Mouse (Mus musculus) common myeloid progenitor, adult 5-6 weeks (primary cell): Measurements from ENCODE around the gene Aars2. TPM values are rescaled to one million over a fixed set of nuclear protein-coding genes. Genes with fewer than 3 reads are reported as not detected.
A peak's percentile ranks its signal among the peaks of the same experiment; 100 is the strongest.

Experiments
- ATAC-seq: replicated peaks from 2 replicates; pipeline ENCODE4 v1.8.0; 2016; ENCODE audit warnings: low read depth, mild to moderate bottlenecking, moderate TSS enrichment, inconsistent platforms; ENCODE audit not compliant: poor library complexity, severe bottlenecking
- total RNA-seq: library from RNA; stranded (forward); fragments of 200-1000, 187-1606 nt; gene quantifications from 2 replicates; pipeline ENCODE4 v1.2.3, GENCODE M21; 2017

Aars2 gene
- 11.1 and 11.4 TPM in 2 replicates for total RNA-seq

DNA sequence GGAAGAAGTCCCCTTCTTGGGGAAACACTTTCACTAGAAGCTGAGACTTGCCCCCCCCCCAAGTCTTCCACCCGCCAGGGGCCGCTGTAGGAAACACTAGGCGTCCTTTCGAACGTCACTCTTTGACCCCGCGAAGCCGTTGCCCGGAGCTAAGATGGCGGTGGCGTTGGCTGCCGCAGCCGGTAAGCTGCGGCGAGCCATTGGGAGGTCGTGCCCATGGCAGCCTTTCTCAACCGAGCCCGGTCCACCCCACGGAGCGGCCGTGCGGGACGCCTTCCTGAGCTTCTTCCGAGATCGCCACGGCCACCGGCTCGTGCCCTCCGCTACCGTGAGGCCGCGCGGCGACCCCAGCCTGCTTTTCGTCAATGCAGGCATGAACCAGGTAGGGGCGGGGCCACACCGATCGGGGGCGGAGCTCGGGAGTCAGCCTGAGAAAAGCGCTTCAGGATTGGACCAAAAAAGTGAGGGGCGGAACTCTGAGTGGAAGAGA is at the start of gene Aars2:
Aars2 (plus strand) TSS at position 142 of the 490 bp plus-strand sequence.
- ATAC-seq = peak; percentile 88

GRCm38 (mm10) chr17:45457487-45457886 is 49.2 kb upstream of the Aars2 start:
- no peak for ATAC-seq

GRCm38 (mm10) chr17:45458516-45458915 is 48.1 kb upstream of the Aars2 start:
- no peak for ATAC-seq

DNA sequence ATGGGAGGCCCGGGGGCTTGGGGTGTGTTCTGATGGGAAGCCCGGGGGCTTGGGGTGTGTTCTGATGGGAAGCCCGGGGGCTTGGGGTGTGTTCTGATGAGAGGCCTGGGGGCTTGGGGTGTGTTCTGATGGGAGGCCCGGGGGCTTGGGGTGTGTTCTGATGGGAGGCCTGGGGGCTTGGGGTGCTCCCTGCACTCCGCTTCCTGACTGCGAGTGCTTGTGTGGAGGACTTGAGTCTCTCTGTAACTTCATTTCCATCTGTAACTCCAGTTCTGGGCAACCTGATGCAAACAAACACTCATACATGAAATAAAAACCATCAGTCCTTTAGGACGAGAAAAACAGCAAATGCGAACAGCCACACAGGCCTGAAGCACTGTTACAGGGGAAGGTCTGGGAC is 47.6 kb upstream of the Aars2 start:
- no peak for ATAC-seq

DNA sequence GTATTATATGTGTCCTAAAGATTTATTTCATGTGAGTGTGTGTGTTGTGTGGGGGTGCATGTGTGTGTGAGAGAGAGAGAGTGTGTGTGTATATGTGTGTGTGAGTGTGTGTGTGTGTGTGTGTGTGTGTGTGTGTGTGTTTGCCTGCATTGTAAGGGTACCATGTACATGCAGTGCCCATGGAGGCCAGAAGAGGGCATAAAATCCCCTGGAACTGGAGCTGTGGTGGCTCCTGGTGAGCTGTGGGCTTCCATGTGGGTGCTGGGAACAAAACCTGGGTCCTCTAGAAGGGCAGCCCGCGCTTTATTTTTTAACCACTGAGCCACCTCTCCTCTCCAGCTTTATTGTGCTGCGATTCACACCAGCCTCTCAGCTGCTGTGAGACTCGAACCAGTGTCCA is 44.1 kb upstream of the Aars2 start:
- ATAC-seq = no peak

GRCm38 (mm10) chr17:45464255-45464654 is 42.4 kb upstream of the Aars2 start:
- no peak for ATAC-seq

GRCm38 (mm10) chr17:45466701-45467100 is 39.9 kb upstream of the Aars2 start:
- ATAC-seq = no peak

- no peak for ATAC-seq
Observed at GRCm38 (mm10) chr17:45468302-45468701, 38.3 kb upstream of the Aars2 start.

DNA sequence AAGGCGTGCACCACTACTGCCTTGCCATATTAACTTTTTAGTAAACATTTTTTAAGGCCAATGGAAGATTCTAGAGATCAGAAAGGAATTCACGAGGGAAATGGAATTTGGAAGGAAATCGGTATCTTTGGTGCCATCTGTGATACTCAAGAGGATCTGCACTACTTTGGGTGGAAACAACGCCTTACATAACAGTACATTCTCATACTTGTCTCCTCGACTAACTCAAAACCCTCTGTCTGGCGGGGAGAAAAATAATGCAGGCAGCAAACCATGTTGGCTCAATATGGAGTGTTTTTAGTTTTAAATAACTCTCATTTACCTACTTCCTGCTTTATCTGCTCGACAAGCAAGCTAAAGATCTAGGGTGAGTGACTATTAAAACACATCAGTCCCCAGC is 35.9 kb upstream of the Aars2 start:
- ATAC-seq = no peak

DNA sequence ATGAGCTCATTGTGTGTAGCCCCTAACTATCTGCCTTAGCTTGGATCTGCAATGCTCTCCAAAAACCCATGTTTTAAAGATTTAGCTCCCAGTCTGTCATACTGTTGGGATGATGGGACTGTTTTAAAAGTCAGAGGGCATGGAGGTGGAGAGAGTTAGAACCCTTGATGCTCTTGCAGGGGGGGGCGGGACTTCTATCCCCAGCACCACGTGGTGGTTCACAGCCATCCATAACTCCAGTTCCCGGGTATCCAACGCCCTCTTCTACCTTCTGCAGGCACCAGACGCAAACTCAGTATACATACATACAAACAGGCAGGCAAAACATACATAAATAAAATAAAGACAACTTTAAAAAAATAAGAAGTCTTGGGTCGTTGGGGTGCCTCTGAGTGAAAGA is 33.0 kb upstream of the Aars2 start:
- no peak for ATAC-seq

DNA sequence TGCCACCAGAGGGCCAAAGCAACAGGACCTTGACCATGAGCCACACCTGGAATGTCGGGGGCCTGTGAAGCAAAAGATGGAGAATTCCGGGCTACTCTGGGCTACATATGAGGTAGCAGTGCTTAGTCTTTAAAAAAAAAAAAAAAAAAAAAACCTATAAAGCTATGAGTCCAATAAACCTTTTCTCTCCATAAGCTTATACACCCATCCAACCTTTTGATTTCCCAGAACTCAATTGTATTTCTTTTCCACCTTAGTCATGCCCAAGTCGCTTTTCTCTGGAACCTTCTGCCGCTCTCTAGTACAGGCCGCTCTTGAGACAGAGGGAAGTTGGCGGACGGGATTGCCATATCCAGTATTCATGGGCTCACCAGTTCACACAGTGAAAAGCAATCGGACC is 32.5 kb upstream of the Aars2 start:
- ATAC-seq = no peak

GRCm38 (mm10) chr17:45474669-45475465 is 31.8 kb upstream of the Aars2 start, which contains the start of gene Spats1:
Spats1 (minus strand) TSS chr17:45475415.
- peak; percentile 74 for ATAC-seq

DNA sequence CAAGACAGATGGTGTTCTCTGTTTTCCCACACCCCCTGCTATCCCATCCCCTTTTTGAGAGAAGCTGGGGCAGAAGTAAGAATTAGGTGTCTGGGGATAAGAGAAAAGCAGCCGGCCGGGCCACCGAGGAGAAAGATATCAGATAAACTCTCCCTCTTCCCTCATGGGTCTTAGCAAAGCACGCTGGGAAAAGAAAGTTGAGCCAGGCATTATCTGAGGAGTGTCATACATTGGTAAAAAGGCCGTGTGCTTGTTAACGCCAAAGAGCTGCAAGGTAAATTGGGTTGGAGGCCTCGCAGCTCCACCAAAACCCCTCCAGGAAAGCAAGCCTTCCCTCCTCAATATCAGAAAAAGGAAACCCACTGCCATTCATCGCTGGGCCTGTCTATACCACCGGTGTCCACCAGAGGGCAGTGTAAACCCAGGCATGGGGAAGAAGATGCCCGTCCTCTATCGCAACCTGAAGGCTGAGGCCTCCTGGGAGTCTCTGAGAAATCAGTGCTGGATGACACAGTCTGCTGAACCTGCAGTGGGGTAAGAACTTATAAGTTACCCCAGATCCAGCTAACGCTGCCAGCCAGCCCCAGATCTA is 28.3 kb upstream of the Aars2 start:
- peak; percentile 73 for ATAC-seq

DNA sequence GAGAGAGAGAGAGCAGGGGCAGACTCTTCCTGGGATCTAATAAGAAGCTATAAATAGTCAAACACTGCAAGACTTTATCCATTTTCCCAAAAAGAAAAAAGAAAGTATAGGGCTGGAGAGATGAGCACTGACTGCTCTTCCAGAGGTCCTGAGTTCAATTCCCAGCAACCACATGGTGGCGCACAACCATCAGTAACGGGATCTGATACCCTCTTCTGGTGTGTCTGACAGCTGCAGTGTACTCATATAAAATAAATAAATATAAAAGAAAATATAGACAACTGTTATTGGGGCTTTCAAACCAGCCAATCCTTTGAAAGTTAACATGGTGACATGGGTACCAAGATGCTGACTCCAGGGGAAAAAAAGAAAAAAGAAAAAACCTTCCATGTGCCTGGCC is 26.2 kb upstream of the Aars2 start:
- ATAC-seq = no peak

DNA sequence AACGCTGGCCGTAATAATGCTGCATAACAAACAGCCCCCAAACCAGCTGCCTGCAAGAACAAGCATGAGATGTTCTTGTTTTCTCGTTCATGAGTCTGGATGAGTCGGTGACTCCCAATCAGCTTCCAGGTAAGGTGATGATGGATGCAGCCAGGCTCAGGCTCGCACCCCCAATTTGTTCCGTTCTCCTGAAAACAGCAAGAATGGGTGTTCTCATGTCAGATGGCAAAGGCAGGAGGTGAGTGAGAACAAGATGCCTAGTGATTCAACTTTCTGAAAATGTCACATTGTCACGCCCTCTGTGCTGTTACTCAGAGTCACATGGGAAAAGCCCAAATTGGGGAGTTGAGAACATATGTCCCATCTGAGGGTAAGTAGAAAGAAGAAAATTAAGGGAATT is 21.1 kb upstream of the Aars2 start:
- ATAC-seq = no peak

GRCm38 (mm10) chr17:45487216-45487615 is 19.4 kb upstream of the Aars2 start:
- 0 out of 2 replicates have a peak, but pooled peaks have one; percentile 25 for ATAC-seq

DNA sequence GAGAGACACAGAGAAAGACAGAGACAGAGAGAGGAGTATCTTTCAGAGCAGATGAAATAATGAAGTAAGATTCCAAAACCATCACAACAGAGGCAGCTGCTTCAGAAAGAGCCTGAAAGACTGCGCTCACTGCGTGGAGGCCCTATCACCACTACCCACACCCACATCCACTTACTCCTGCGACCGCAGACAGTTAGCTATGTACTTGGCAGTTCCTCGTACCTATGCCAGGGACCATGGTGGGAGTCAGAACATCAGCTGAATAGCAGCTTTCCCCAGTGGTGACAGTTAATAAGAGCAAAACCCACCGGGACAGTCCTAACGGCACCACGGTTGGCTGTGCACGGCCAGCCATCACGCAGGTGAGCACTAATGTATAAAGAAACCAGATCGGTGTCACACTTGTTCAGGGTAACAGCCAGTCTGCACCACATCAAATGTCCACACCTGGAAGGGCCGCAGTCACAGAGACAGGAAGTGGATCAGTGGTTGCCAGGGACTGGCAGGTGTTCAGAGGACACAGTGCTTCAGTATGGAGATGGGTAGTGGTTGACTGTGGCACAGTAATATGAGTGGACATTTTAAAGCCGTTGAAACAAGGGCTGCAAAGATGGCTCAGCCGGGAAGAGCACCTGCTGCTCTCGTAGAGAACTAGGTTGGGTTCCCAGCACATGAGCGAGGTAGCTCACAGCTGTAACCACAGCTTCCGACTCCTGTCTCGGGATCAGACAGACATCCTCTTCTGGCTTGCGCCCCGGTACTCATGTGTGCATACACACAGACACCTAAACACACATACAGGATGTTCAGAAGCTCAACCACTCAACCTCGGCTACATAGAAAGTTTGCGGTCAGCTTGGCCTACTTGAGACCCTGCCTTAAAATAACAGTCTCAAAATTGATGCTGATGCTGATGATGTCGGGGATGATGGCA is 18.1 kb upstream of the Aars2 start:
- no peak for ATAC-seq

DNA sequence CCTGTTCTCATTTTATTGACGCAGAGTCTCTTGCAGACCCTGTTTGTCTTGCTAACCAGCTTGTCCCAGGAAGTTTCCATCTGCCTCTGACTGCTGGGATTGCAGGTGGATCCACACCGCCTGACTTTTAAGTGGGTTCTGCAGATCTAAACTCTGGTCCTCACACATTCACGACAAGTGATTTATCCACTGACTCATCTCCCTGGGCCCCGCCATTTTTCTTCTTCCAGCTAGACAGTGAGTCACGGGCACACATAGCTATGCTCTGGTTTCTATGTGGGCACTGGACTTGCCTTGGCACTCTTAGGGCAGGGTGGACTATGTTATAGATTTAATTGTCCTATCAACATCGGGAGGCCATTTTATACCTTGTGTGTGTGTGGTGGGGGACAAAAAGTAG is 16.9 kb upstream of the Aars2 start:
- ATAC-seq = no peak

- ATAC-seq = no peak
Observed at GRCm38 (mm10) chr17:45490532-45491154, 16.0 kb upstream of the Aars2 start.

DNA sequence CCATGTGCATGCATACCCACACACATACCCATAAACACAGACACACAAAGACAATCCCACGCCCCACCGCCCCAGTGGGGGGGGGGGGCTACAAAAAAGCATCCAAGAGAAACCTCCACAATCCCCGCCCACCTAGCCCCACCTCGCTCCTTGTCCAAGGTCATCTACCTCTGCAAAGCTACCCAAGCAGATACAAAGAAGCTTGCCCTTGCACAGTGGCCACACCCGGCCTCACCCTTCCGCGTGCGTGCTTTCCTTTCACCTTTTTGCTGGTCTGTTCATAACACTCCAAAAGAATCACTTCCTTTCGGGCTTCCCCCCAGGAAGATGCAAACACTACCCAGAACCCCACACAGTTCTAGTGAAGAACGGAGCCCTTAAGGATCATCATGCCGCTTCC is 11.2 kb upstream of the Aars2 start:
- no peak for ATAC-seq
